Mouse (Mus musculus) spleen, postnatal 10 days (tissue): ENCODE results near the gene Ppp1r1b.

Source experiments
- DNase-seq, 2 experiments: peaks; one replicate each; pipeline ENCODE4 v3.0.0; 2021 to 2022; ENCODE audit warnings: low spot score in 2 of 2

Ppp1r1b gene

DNA sequence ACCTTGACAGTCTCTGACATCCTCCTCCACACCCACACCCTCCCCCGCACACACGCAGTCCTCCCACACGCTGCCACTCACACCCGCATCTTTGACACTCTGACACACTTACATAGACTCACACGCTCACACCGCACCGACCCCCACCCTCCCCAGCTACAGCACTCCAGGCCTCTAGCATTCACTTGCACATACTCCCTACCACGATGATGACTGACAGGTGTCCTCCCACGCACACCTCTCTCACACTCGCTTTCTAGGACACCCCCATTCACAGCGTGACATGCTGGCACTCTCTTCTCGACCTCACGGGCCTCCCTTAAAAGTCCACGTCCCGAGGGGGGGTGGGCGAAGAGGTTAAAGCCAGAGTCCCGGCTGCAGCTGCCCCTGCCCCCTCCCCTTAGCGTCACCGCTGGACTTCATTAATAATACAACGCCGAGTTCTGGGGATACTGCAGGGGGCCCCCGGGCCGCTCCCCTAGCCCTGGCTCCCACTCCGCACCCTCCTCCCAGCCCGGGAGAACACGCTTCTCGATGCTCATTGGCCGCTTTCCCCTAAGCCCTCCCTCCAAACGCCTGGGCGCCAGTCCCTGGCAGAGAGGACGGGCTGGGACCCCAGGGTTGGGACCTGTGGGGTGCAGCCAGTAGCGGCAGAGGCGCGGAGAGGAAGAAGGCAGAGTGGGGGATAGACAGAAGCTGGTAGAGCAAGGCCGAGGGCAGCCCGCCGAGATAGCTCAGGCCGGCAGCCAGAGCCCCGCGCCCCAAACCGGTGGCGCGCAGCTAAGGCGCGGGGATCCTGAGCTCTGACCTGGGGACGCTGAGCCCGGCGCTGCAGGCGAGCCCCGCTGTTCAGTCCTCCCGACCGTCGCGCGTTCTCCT lies at the start of gene Ppp1r1b:
Ppp1r1b (plus strand) TSS at position 322 of the 879 bp plus-strand sequence.
- no peak for DNase-seq

DNA sequence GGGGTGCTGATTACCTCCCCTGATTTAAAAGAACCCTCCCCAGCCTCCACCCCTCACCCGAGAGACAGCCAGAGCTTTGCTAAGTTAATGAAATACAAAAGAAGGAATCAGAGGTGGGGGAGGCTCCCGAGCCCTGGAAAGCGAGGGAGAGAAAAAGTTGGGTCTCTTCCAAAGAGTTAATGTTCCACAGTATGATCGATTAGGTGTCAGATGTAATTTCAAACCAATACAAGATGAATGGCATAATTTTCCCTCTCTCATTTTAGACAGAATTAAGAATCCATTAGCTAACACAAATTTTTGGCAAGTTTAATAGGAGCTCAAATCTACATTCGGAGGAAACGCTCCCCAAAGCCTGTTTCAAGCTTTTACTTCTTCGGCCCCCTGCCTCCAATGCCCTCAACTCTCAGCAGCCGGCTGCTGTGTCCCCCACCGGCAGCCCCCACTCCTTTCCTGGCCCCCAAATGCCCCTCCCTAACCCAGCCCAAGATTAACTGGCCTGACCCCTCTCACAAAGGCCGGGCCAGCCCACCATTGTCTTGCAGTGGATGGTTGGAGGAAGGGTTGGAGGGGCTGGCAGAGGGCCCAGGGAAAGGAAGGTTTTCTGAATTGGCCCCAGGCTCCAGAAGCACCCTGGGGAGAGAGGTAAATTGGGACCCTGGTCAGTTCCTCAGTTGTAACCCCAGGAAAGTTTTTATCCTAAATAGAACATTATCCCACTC lies 49.6 kb upstream of the Ppp1r1b start:
- DNase-seq: no peak

DNA sequence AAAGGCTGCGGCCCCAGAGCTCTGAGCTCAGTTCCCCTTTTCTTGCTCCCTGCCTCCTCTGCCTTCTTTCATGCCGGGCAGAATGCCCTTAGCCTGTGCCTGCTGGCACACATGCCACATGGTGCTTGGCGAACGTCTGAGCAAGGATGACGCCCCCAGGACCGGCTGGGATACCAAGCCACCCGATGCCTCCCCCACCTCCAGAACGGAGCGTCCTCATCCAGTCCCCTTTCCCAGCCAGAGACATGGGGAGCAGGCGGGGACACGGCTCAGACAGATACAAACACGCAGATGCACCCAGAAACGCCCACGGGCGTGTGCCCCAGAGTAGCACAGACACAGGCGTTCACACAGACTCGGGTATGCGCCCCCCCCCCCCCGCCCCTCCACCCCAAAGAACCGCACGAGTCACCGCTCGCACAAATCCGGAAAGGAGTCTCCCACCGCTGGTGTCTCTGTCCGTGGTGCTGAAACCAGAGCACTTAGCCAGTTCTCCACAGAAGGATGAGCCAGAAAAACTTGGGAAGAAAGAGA lies 34.3 kb upstream of the Ppp1r1b start:
- peak in 1 of 2 experiments; percentile 62 for DNase-seq

DNA sequence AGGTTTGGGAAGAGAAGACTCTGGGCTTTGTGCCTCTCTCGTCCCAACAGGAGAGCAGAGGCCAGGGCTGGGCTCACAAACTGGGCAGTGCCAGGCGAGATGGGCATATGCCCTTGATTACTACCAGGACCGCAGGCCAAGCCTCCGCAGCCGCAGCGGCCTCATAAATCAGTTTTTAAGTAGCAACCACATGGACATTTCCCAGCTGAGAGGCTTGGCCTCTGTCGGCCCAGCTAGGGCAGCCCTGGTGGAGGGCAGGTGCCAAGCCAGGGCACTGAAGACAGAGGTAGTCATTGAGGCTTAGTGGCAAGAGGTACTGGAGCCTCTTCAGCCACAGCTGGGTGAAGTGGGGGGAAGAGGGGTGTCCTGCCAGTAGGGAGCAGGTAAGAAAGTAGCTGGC lies 30.7 kb upstream of the Ppp1r1b start:
- no peak for DNase-seq

DNA sequence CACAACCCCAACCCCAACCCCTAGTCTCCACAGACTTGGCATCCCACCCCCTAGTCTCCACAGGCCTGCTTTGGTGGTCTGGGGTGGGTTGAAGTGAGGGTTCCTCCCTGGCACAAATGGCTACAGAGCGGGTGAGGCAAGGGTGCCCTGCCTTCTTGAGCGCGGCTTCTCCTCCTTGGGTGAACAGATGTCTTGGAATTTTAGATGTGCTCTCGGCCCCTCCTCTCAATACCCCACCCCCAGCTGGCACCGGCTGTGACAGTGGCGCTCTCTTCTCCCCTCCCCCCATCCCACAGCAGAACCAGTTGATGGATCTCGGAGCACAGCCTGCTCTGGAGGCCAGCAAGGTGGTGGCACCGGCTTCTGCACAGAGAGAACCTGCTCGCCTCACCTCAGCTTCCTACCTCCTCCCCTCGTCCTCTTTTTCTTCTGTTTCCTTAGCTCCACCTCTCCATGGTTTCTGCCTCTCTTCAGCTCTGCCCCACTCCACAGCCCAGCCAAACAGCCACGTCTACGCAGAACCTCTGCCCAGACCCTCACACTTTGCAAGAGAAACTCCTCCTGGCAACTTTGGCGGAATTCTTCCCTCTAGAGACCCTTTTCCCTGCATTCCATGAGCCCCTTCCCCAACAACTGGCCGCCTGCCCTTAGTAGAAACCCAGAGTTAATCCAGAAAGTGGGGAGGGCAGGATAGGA lies 29.6 kb upstream of the Ppp1r1b start:
- DNase-seq: no peak

DNA sequence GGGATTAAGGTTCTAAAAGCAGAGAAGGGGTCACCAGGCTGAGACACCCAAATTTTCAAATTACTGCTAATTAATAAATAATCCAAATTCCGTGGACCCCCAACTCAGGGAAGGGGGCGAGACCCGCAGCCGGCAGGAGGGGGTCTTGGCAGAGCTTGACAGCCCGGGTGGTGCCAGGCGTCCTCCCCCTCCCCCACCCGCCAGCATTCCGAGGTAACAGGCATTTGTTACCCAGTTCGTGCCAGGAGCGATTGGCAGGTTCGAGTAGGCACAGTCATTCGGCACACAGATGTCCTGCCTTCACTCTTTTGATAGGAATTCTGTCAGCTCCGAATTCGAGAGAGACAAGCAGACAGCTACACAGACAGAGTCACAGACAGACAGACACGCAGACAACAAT lies 29.1 kb upstream of the Ppp1r1b start:
- no peak for DNase-seq

DNA sequence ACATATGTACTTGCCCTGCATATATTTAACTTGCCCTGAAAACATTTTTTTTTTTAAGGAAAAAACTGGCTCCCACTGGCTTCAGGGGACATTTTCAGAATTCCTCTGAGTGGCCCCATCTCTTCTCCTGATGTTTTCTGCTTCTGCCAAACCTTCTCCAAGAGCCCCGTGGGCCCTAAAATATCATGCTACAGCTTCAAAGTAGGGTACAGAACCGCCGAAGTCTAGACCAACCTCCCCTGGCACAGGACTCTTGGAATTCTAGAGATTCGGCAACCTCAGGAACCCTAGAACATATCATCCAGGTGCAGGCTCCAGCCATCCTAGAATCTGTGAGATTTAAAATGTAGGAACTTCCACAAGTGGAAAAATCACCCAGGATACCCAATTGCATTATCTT lies 28.7 kb upstream of the Ppp1r1b start:
- no peak for DNase-seq

DNA sequence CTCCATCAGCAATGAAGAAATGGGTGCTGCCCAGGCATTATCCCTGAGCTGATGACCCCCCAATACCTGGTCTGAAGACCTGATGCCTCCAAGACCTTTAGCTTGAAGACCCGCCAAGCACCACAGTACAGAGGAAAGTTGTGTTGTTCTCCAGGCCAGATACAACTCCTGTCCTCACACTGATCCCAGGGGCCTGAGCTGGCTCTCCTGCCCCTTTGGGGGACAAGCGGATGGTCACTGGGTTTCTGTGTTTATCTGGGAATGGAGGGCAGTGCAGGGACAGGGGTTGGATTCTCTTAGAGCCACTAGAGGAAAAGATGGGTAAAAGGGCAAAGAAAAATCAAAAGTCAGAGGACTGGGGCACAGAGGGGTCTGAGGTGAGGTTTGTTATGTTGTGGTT lies 28.3 kb upstream of the Ppp1r1b start:
- DNase-seq: no peak

DNA sequence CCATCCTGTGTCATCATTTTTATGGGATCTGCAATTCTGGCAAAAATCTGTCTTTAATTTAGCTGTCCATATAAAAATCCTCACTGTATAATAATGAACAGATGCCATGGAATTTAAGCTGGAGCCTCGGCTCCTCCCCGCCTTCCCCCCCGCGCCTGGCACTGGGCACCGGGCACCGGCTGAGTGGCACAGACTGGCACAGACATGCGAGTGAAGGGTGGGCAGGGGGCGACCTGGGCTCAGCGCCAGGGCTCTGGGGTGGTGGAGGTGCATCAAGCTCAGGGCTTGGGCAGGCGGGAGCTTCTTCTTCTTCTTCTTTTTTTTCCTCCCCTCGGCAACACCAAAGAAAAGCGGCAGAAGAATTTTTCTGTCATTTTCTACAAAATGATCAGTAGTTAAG lies 27.8 kb upstream of the Ppp1r1b start:
- DNase-seq: no peak

DNA sequence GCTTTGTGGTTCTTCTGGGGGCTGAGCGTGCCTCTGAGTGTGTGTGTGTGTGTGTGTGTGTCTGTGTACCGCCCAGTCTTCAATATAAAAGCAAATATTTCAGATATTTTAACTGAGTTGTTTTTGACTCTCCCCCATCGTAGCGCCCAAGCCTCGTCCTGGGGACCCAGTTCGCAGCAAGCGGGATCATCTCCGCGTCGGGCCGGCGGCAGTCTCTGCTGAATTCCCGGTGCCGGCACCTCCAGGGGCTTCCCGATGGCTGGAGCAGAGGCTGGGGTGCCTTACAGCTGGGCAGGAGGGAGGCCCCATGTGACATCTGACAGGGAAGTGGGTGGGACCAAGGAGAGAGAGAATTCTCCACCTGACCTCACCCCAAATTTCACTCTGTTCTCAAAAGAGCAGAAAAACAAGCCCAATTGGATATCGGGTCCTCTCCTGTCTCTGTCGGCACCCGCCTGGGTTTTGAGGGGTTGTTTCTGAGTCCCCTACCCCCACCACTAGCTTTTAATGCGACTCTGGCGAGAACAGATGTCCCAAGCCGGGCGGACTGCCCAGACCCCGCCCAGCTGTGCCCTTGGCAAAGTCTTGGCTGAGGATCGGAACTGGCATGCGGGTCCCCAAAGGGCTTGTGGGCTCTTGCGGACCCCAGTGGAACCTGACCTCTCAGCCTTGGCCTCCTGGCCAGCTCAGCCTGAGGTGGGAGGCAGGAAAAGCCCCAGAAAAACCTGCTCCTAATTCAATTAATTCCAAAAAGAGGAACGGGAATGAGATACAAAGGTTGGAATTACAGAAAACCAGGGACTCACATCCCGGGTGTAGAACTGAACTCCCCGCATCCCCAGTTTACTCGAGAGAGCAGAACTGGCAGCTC lies 27.2 kb upstream of the Ppp1r1b start:
- DNase-seq: no peak

DNA sequence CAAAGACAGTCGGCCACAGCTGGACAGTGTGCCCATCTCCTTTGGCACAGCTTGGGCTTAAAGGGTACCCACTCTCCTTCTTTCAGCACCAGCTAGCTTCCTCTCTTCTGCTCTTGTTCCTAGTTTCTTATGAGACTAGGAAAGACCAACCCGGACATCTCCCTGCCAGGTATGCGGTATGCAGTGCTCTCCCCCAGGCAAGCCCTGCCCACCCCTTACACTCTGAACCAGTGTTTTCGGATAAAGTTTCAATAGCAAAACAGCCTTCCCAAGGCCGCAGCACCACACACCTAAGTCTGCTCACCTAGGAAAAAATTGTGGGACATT lies 26.6 kb upstream of the Ppp1r1b start:
- no peak for DNase-seq

DNA sequence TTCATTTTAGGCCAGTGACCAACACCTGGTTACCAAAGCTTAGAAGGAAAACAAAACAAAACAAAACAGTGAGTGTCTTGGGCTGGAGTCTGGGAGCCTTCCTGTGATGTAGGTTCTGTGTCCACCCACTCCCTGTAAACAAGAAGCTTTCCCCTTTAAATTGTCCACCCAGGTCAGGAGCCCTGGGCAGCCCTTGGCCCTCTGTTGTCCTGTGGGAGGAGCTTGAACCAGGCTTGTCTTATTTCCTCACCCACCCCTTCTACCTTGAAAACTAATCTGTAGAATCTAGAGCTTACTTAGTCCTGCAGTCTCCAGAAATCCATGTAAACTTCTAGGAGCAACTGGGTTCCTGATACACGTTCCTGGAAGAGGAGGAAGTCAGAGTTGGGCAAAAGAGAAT lies 26.0 kb upstream of the Ppp1r1b start:
- no peak for DNase-seq

DNA sequence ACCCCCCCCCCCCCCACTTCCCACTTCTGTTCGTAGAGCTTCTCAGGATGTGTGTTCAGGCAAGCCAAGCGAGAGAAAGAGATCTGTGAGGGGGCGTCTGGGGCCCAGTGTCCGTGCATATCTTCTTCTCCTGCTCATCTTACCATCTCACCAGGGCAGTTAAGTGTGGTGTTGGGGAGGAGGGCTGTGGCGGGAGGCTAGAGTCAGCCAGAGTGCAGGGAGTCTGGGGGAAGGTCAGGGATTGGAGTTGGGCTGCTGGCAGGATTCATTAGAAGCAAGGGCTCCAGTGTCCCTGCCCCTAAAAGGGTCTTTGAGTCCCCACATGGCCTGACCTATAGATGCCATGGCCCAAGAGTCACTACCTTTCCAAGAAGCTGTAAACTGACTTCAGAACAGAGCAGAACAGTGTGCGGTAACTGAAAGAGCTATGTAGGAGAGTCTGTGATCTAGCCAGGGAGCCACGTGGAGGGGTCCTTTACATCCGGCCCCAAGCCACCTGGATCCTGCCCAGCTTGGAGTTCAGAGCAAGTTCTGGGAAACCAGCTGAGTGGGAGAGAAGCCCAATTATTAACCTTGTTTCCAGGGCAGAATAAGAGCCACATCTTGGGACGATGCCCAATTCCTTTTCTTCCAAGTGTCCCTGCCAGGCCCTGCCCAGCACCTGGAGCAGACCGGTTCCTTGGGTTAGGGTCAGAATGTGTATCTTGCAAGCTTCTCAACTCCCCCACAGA lies 24.9 kb upstream of the Ppp1r1b start:
- no peak for DNase-seq

DNA sequence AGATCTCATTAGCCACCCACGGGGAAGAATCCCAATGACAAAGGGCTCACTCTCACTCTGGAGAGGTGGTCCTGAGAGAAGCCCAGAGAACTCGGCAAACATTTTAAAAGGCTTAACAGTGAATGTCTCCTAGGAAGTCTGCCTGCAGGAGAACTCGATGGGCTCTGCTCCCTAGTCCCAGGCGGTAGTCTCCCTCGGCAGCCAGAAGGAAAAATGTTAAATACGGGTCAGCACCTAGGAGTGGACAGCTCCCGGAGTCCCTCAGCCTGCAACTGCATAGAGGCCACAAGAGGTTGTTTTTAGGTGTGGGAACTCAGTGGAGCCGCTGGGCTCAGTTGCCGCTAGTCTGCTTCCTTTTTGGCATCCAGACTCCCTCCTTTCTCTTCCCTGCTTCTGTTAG lies 24.3 kb upstream of the Ppp1r1b start:
- DNase-seq: no peak

DNA sequence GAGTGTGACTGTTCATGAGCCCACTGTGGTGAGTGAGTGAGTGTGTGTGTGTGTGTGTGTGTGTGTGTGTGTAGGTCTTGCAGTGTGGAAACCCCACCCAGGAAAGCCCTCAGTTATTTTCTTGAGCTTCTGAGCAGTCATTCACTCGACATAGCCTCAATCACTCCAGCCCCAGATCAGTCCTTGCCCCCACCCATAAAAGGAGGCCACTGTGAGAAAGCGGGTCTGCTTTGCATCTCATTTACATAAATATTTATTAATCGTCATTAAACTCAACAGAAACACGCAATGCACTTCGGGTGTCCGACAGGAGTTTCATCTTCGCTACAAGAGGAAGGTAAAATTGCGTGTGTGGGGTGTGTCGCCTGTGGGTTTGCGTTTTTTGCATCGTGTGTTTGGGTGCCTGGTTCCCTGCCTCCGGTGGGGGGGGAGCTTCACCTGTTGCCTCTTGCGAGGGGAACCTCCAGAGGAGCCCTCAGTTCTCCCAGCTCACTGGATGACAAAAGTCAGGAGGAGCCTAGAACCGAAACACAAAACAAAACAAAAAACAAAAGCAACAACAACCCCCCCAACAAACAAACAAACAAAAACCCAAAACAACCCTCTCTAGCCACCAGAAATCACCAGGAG lies 22.9 kb upstream of the Ppp1r1b start:
- no peak for DNase-seq

DNA sequence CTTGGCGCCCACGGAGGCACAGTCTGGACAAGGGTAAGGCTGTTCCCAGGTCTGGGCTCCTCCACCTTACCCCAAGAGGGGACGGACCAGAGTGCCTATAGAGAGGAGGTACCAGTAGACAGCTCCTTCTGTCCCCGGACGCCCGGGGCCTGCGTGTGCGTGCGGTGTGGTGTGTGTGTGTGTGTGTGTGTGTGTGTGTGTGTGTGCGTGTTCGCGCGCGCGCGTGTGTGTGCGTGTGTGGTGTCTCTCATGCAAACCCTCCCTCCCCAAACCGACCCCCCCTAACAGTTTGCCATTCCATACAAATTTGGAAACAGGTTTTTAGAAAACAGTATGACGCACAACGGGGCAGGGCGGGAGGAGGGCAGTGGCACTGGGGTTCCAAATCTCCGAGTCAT lies 22.4 kb upstream of the Ppp1r1b start:
- DNase-seq: no peak

DNA sequence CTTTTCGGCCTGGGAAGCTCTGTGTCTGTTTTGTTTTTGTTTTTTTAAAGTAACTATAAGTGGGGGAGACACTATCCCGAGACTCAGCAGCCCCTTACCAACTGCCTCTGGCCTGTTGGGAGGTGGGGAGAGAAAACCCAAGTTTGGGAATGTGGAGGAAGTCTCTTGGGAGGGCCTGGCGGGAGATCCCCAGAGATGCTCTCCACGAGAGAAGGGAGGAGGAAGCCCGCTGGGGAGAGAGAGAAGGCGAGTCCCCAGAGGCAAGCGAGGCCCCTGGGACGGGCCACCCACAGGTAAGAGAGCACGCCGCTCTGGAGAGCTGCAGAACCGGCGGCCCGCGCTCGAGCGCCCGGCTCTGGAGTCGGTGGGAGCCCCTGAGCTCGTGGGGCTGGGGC lies 21.5 kb upstream of the Ppp1r1b start:
- no peak for DNase-seq

DNA sequence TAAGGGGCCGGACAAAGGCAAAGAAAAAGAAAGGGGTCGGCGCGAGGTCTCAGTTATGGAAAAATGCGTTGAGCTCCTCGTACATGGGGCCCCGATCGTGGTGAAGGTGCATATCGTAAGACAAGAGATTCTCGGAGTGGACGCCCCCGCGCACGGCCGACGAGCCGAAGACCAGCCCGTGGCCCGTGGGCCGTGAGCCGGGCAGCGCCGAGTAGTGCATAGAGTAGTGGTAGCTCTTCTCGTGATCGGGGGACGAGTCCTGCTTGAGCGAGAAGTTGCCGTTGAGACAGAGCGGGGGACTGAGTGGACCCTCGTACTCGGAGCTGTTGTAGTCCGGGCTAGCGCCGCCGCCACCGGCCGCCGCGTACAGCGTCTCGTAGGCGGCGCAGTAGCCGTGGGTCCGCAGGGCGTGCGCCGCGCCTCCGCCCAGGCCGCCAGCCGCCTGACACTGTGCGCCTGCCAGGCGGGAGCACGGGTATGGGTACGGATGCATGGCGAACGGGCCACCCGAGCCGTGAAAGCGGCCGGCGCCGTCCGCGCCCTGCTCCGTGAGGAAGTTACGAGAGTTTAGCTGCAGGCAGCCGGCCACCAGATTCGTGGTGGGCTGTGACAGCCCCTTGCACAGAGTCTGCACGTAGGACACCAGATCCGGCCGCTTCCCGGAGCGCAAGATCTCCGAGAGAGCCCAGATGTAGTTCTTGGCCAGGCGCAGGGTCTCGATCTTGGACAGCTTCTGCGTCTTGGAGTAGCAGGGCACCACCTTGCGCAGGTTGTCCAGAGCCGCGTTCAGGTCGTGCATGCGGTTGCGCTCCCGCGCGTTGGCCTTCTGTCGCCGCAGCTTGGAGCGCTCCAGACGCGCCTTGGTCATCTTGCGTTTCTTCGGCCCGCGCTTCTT lies 20.8 kb upstream of the Ppp1r1b start:
- DNase-seq: no peak

DNA sequence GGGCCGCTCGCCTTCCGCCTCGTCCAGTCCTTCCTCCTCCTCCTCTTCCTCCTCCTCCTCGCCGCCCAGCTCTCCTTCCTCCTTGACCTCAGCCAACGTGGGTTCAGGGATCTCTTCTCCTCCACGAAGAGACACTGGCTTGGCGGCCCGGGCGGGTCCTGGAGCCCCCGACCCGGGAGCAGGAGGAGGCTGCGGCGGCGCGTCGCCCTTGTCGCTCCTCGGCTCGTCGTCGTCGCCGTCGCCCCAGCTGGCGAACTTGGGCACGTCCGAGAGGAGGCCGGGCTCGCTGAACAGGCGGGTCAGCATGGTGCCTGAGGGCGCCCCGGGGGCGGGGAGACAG lies 20.2 kb upstream of the Ppp1r1b start:
- no peak for DNase-seq
